Mouse (Mus musculus) forebrain, postnatal 0 days (tissue): ENCODE data around the gene Glipr1l1. TPM values are rescaled to one million over a fixed set of nuclear protein-coding genes. Genes with fewer than 3 reads are reported as not detected.
"Not testable (repeated sequence)": the region's sequence is repeated elsewhere in the genome, so short reads cannot be mapped to it uniquely, and the experiment has no call there.

Source experiments
- ATAC-seq: fragments of 200-750 bp; cut with Nextera tagmentation; 2 replicates; pipeline ENCODE4 v1.8.0; 2017; ENCODE audit warnings: mild to moderate bottlenecking, moderate library complexity
- DNase-seq: peaks from one replicate; pipeline ENCODE4 v3.0.0-alpha.2; 2015
- H3K27ac ChIP-seq: fragments of 300-500 bp; sonication (generic); 2 replicates; pipeline ENCODE4 v1.5.1; 2014; ENCODE audit warnings: low read depth, mild to moderate bottlenecking, antibody characterized with exemption, low read length, moderate library complexity, mixed read lengths
- H3K27me3 ChIP-seq: fragments of 300-500 bp; sonication (generic); 2 replicates; pipeline ENCODE4 v1.6.1; 2014; ENCODE audit warnings: mild to moderate bottlenecking, low read length, mixed read lengths; ENCODE audit not compliant: insufficient read depth
- H3K36me3 ChIP-seq: fragments of 300-500 bp; sonication (generic); 2 replicates; pipeline ENCODE4 v1.6.1; 2014; ENCODE audit warnings: mild to moderate bottlenecking, moderate library complexity; ENCODE audit not compliant: insufficient read depth
- H3K4me1 ChIP-seq: fragments of 300-500 bp; sonication (generic); 2 replicates; pipeline ENCODE4 v1.6.1; 2014; ENCODE audit warnings: antibody characterized with exemption; ENCODE audit not compliant: insufficient read depth
- H3K4me2 ChIP-seq: fragments of 300-500 bp; sonication (generic); 2 replicates; pipeline ENCODE4 v1.6.1; 2014; ENCODE audit warnings: low read depth, mild to moderate bottlenecking, moderate library complexity
- H3K4me3 ChIP-seq: fragments of 300-500 bp; sonication (generic); 2 replicates; pipeline ENCODE4 v1.5.1; 2014; ENCODE audit warnings: low read depth, low read length, mixed read lengths
- H3K9ac ChIP-seq: fragments of 300-500 bp; sonication (generic); 2 replicates; pipeline ENCODE4 v1.6.1; 2014; ENCODE audit warnings: mild to moderate bottlenecking
- H3K9me3 ChIP-seq: fragments of 300-500 bp; sonication (generic); 2 replicates; pipeline ENCODE4 v1.6.1; 2016; ENCODE audit warnings: low read length
- CTCF ChIP-seq: sonication (generic); IDR thresholded peaks from 2 replicates; pipeline ENCODE4 v1.5.1; 2016; ENCODE audit warnings: antibody characterized with exemption, control low read depth, low read depth
- WGBS: fragments of 180-500 bp; shearing (Covaris S2); extraction: QIAGEN DNeasy Blood & Tissue Kit; methylation state at CpG from one replicate; pipeline ENCODE4 v1.1.7; 2014; 5-methylcytosine and 5-hydroxymethylcytosine counted together
- polyA plus RNA-seq: library from polyadenylated mRNA; unstranded; fragments of >200 nt; fragmentation: Nextera tagmentation; extraction: Ambion mirVana; gene quantifications from 2 replicates; pipeline ENCODE4 v1.2.1, GENCODE M21; 2015
- total RNA-seq: library from RNA; depleted of rRNA; stranded (reverse); fragments of >200 nt; gene quantifications from 2 replicates; pipeline ENCODE4 v1.2.3, GENCODE M21; 2014; rRNA removed

Gene Glipr1l1
- total and polyA plus RNA-seq, 2 experiments from 2014 or later: 0.23 to 0.76 TPM

GRCm38 (mm10) chr10:112080044-112080443, 20.1 kb downstream of the Glipr1l1 start:
- Histone ChIP-seq H3K36me3 (no peaks in the 10 kb centered on the region), H3K4me2 (no peak overlapping the region), H3K4me1 (no peaks in the 10 kb centered on the region), H3K4me3 (no peak overlapping the region), H3K9ac (no peak overlapping the region), H3K9me3 (no peaks in the 10 kb centered on the region), H3K27ac (no peak overlapping the region), H3K27me3 (no peaks in the 10 kb centered on the region)
- no peak for TF ChIP-seq CTCF
- ATAC-seq (no peak), DNase-seq (no peak)
- WGBS: 43% methylated on average over 2 of the region's 2 CpGs

- ATAC-seq (no peak), DNase-seq (no peak)
- TF ChIP-seq CTCF: no peak
- Histone ChIP-seq H3K9me3 (no peaks in the 10 kb centered on the region), H3K4me3 (no peak within 1 kb of the TSS), H3K27me3 (no peaks in the 10 kb centered on the region), H3K4me2 (no peak within 1 kb of the TSS), H3K36me3 (no peaks in the 10 kb centered on the region), H3K4me1 (no peaks in the 10 kb centered on the region), H3K9ac (no peak within 1 kb of the TSS), H3K27ac (no peak within 1 kb of the TSS)
- WGBS: 94% methylated on average over 14 of the region's 14 CpGs
Observed at GRCm38 (mm10) chr10:112083157-112083556, 23.2 kb downstream of the Glipr1l1 start, which contains the start of gene Glipr1l2. Gene Glipr1l2, plus strand, starts transcription at chr10:112083354.

GRCm38 (mm10) chr10:112105785-112106184, 45.8 kb downstream of the Glipr1l1 start:
- not testable (repeated sequence) for H3K27ac ChIP-seq, H3K36me3 ChIP-seq, ATAC-seq, H3K27me3 ChIP-seq, H3K9me3 ChIP-seq, H3K4me3 ChIP-seq, H3K4me2 ChIP-seq, H3K4me1 ChIP-seq, H3K9ac ChIP-seq
- DNase-seq: peak; percentile 35
- peak; percentile 68 for TF ChIP-seq CTCF
- WGBS: 13% methylated on average over 5 of the region's 5 CpGs

GRCm38 (mm10) chr10:112110401-112110800, 50.4 kb downstream of the Glipr1l1 start:
- Histone ChIP-seq H3K4me3 (no peak overlapping the region), H3K27me3 (no peaks in the 10 kb centered on the region), H3K4me1 (no peaks in the 10 kb centered on the region), H3K4me2 (no peak overlapping the region), H3K36me3 (no peaks in the 10 kb centered on the region), H3K9ac (no peak overlapping the region), H3K9me3 (no peaks in the 10 kb centered on the region), H3K27ac (no peak overlapping the region)
- ATAC-seq: no peak
- DNase-seq: no peak
- TF ChIP-seq CTCF: no peak
- 95% methylated on average over 7 of the region's 7 CpGs for WGBS

GRCm38 (mm10) chr10:112125090-112125489, 65.1 kb downstream of the Glipr1l1 start:
- not testable (repeated sequence) for H3K4me2 ChIP-seq, ATAC-seq, H3K9me3 ChIP-seq, H3K27ac ChIP-seq, H3K4me3 ChIP-seq, H3K36me3 ChIP-seq, H3K4me1 ChIP-seq, DNase-seq, H3K9ac ChIP-seq, H3K27me3 ChIP-seq
- whole genome bisulfite sequencing: 21% methylated on average over 2 of the region's 2 CpGs

- ATAC-seq, H3K27ac ChIP-seq, H3K9ac ChIP-seq, H3K36me3 ChIP-seq, H3K4me2 ChIP-seq, H3K4me1 ChIP-seq, H3K27me3 ChIP-seq, H3K9me3 ChIP-seq, DNase-seq, H3K4me3 ChIP-seq: not testable (repeated sequence)
- 56% methylated on average over 6 of the region's 6 CpGs for WGBS
Observed at GRCm38 (mm10) chr10:112127682-112128230, 67.8 kb downstream of the Glipr1l1 start.

Other genes starting within 250 kb of the Glipr1l1 start
- gene Krr1, start 87.5 kb upstream of the Glipr1l1 start, total RNA-seq: 32.5 and 38.2 TPM in 2 replicates
- 30.5 and 30.8 TPM in 2 replicates for gene Krr1, start 87.5 kb upstream of the Glipr1l1 start, polyA plus RNA-seq
- gene Glipr1, start 57.6 kb upstream of the Glipr1l1 start, total RNA-seq: 0.48 and 0.85 TPM in 2 replicates
- 1.9 and 2.0 TPM in 2 replicates for gene Glipr1, start 57.6 kb upstream of the Glipr1l1 start, polyA plus RNA-seq
- not detected in 2 replicates for gene Glipr1l2, start 23.2 kb downstream of the Glipr1l1 start, total RNA-seq
- not detected in 2 replicates for gene Glipr1l2, start 23.2 kb downstream of the Glipr1l1 start, polyA plus RNA-seq
- 1.2 and 1.5 TPM in 2 replicates for gene Glipr1l3, start 100.1 kb downstream of the Glipr1l1 start, total RNA-seq
- 0.49 and 0.64 TPM in 2 replicates for gene Glipr1l3, start 100.1 kb downstream of the Glipr1l1 start, polyA plus RNA-seq
- 0.24 and 0.69 TPM in 2 replicates for gene Caps2, start 103.4 kb downstream of the Glipr1l1 start, total RNA-seq
- 0.36 and 0.59 TPM in 2 replicates for gene Caps2, start 103.4 kb downstream of the Glipr1l1 start, polyA plus RNA-seq
- gene Kcnc2, start 210.9 kb downstream of the Glipr1l1 start, total RNA-seq: 14.8 and 17.9 TPM in 2 replicates
- gene Kcnc2, start 210.9 kb downstream of the Glipr1l1 start, polyA plus RNA-seq: 4.1 and 6.1 TPM in 2 replicates